Mouse (Mus musculus) forebrain, postnatal 0 days (tissue): ENCODE data around the gene Ccdc134. TPM values are rescaled to one million over a fixed set of nuclear protein-coding genes. Genes with fewer than 3 reads are reported as not detected.
A peak's percentile ranks its signal among the peaks of the same experiment; 100 is the strongest.

Source experiments
- ATAC-seq: fragments of 200-750 bp; cut with Nextera tagmentation; 2 replicates; pipeline ENCODE4 v1.8.0; 2017; ENCODE audit warnings: mild to moderate bottlenecking, moderate library complexity
- DNase-seq: peaks from one replicate; pipeline ENCODE4 v3.0.0-alpha.2; 2015
- H3K27ac ChIP-seq: fragments of 300-500 bp; sonication (generic); 2 replicates; pipeline ENCODE4 v1.5.1; 2014; ENCODE audit warnings: low read depth, mild to moderate bottlenecking, antibody characterized with exemption, low read length, moderate library complexity, mixed read lengths
- H3K27me3 ChIP-seq: fragments of 300-500 bp; sonication (generic); 2 replicates; pipeline ENCODE4 v1.6.1; 2014; ENCODE audit warnings: mild to moderate bottlenecking, low read length, mixed read lengths; ENCODE audit not compliant: insufficient read depth
- H3K36me3 ChIP-seq: fragments of 300-500 bp; sonication (generic); 2 replicates; pipeline ENCODE4 v1.6.1; 2014; ENCODE audit warnings: mild to moderate bottlenecking, moderate library complexity; ENCODE audit not compliant: insufficient read depth
- H3K4me1 ChIP-seq: fragments of 300-500 bp; sonication (generic); 2 replicates; pipeline ENCODE4 v1.6.1; 2014; ENCODE audit warnings: antibody characterized with exemption; ENCODE audit not compliant: insufficient read depth
- H3K4me2 ChIP-seq: fragments of 300-500 bp; sonication (generic); 2 replicates; pipeline ENCODE4 v1.6.1; 2014; ENCODE audit warnings: low read depth, mild to moderate bottlenecking, moderate library complexity
- H3K4me3 ChIP-seq: fragments of 300-500 bp; sonication (generic); 2 replicates; pipeline ENCODE4 v1.5.1; 2014; ENCODE audit warnings: low read depth, low read length, mixed read lengths
- H3K9ac ChIP-seq: fragments of 300-500 bp; sonication (generic); 2 replicates; pipeline ENCODE4 v1.6.1; 2014; ENCODE audit warnings: mild to moderate bottlenecking
- H3K9me3 ChIP-seq: fragments of 300-500 bp; sonication (generic); 2 replicates; pipeline ENCODE4 v1.6.1; 2016; ENCODE audit warnings: low read length
- CTCF ChIP-seq: sonication (generic); IDR thresholded peaks from 2 replicates; pipeline ENCODE4 v1.5.1; 2016; ENCODE audit warnings: antibody characterized with exemption, control low read depth, low read depth
- WGBS: fragments of 180-500 bp; shearing (Covaris S2); extraction: QIAGEN DNeasy Blood & Tissue Kit; methylation state at CpG from one replicate; pipeline ENCODE4 v1.1.7; 2014; 5-methylcytosine and 5-hydroxymethylcytosine counted together
- polyA plus RNA-seq: library from polyadenylated mRNA; unstranded; fragments of >200 nt; fragmentation: Nextera tagmentation; extraction: Ambion mirVana; gene quantifications from 2 replicates; pipeline ENCODE4 v1.2.1, GENCODE M21; 2015
- total RNA-seq: library from RNA; depleted of rRNA; stranded (reverse); fragments of >200 nt; gene quantifications from 2 replicates; pipeline ENCODE4 v1.2.3, GENCODE M21; 2014

Ccdc134 gene
- total and polyA plus RNA-seq, 2 experiments from 2014 or later: 6.7 to 13.0 TPM

GRCm38 (mm10) chr15:82184183-82184582, 56.5 kb downstream of the Ccdc134 start:
- WGBS: 86% methylated on average over 7 of the region's 7 CpGs
- H3K9ac ChIP-seq: no peak overlapping the region

GRCm38 (mm10) chr15:82184656-82185055, 56.9 kb downstream of the Ccdc134 start:
- WGBS: 92% methylated on average over 10 of the region's 10 CpGs
- DNase-seq (no peak), ATAC-seq (no peak)
- Histone ChIP-seq H3K36me3 (peaks cover 88% of the 10 kb centered on the region), H3K27ac (no peak overlapping the region), H3K27me3 (no peaks in the 10 kb centered on the region), H3K9ac (no peak overlapping the region), H3K9me3 (no peaks in the 10 kb centered on the region), H3K4me1 (no peaks in the 10 kb centered on the region), H3K4me2 (no peak overlapping the region), H3K4me3 (no peak overlapping the region)
- no peak for TF ChIP-seq CTCF

More at GRCm38 (mm10) chr15:82184183-82184582, 56.5 kb downstream of the Ccdc134 start:
- ATAC-seq: no peak
- no peak overlapping the region for H3K4me2 ChIP-seq
- no peak overlapping the region for H3K27ac ChIP-seq
- no peaks in the 10 kb centered on the region for H3K9me3 ChIP-seq
- H3K36me3 ChIP-seq: peaks cover 89% of the 10 kb centered on the region
- no peaks in the 10 kb centered on the region for H3K4me1 ChIP-seq
- no peak for DNase-seq
- no peak overlapping the region for H3K4me3 ChIP-seq
- H3K27me3 ChIP-seq: no peaks in the 10 kb centered on the region
- TF ChIP-seq CTCF: no peak

GRCm38 (mm10) chr15:82185062-82185783, 57.5 kb downstream of the Ccdc134 start:
- 93% methylated on average over 14 of the region's 14 CpGs for WGBS
- no peak overlapping the region for H3K4me3 ChIP-seq
- no peak for TF ChIP-seq CTCF
- H3K4me1 ChIP-seq: no peaks in the 10 kb centered on the region
- no peak for DNase-seq
- no peak overlapping the region for H3K4me2 ChIP-seq
- no peak for ATAC-seq
- no peak overlapping the region for H3K9ac ChIP-seq
- H3K9me3 ChIP-seq: no peaks in the 10 kb centered on the region
- H3K27me3 ChIP-seq: no peaks in the 10 kb centered on the region
- H3K36me3 ChIP-seq: peaks cover 85% of the 10 kb centered on the region
- H3K27ac ChIP-seq: no peak overlapping the region

- Histone ChIP-seq H3K9ac (no peak overlapping the region), H3K9me3 (no peaks in the 10 kb centered on the region), H3K4me1 (no peaks in the 10 kb centered on the region), H3K4me2 (no peak overlapping the region), H3K36me3 (peaks cover 80% of the 10 kb centered on the region), H3K4me3 (no peak overlapping the region), H3K27me3 (no peaks in the 10 kb centered on the region), H3K27ac (no peak overlapping the region)
- ATAC-seq (no peak), DNase-seq (no peak)
- 83% methylated on average over 14 of the region's 14 CpGs for WGBS
- TF ChIP-seq CTCF: no peak
Measured at GRCm38 (mm10) chr15:82186131-82186530, 58.4 kb downstream of the Ccdc134 start.

GRCm38 (mm10) chr15:82186931-82187330, 59.2 kb downstream of the Ccdc134 start:
- Histone ChIP-seq H3K9me3 (no peaks in the 10 kb centered on the region), H3K4me2 (no peak overlapping the region), H3K4me1 (no peaks in the 10 kb centered on the region), H3K27me3 (no peaks in the 10 kb centered on the region), H3K4me3 (no peak overlapping the region), H3K9ac (no peak overlapping the region), H3K36me3 (peaks cover 80% of the 10 kb centered on the region), H3K27ac (no peak overlapping the region)
- no peak for TF ChIP-seq CTCF
- DNase-seq (no peak), ATAC-seq (no peak)
- WGBS: 90% methylated on average over 5 of the region's 5 CpGs

- no peak overlapping the region for H3K4me3 ChIP-seq
- H3K27me3 ChIP-seq: no peaks in the 10 kb centered on the region
- TF ChIP-seq CTCF: 0 out of 2 replicates have a peak, but pooled peaks have one; percentile 1
- no peak for DNase-seq
- H3K9me3 ChIP-seq: no peaks in the 10 kb centered on the region
- 89% methylated on average over 4 of the region's 4 CpGs for whole genome bisulfite sequencing
- no peaks in the 10 kb centered on the region for H3K4me1 ChIP-seq
- H3K36me3 ChIP-seq: peaks cover 80% of the 10 kb centered on the region
- ATAC-seq: no peak
- no peak overlapping the region for H3K4me2 ChIP-seq
- no peak overlapping the region for H3K27ac ChIP-seq
- H3K9ac ChIP-seq: no peak overlapping the region
Measured at GRCm38 (mm10) chr15:82187401-82187800, 59.7 kb downstream of the Ccdc134 start.

GRCm38 (mm10) chr15:82187924-82188323, 60.2 kb downstream of the Ccdc134 start:
- no peak overlapping the region for H3K27ac ChIP-seq
- H3K36me3 ChIP-seq: peaks cover 80% of the 10 kb centered on the region
- 96% methylated on average over 1 of the region's 1 CpGs for WGBS
- no peak overlapping the region for H3K9ac ChIP-seq
- no peaks in the 10 kb centered on the region for H3K4me1 ChIP-seq
- no peak overlapping the region for H3K4me3 ChIP-seq
- H3K27me3 ChIP-seq: no peaks in the 10 kb centered on the region
- ATAC-seq (no peak), DNase-seq (no peak)
- H3K4me2 ChIP-seq: no peak overlapping the region
- TF ChIP-seq CTCF: no peak
- H3K9me3 ChIP-seq: no peaks in the 10 kb centered on the region
